Mouse (Mus musculus): ENCODE measurements around the gene Satb2. TPM values are rescaled to one million over a fixed set of nuclear protein-coding genes. Genes with fewer than 3 reads are reported as not detected.

The Satb2 gene
- polyA plus RNA-seq, 1 experiment = 14.6 TPM

GRCm38 (mm10) chr1:56974187-56974586, 4.3 kb downstream of the Satb2 start:
- no peak for DNase-seq (ENCODE audit: extremely low spot score in 1 of 2, low spot score in 1 of 2)

GRCm38 (mm10) chr1:56973593-56973950, 4.9 kb downstream of the Satb2 start:
- DNase-seq (ENCODE audit: extremely low spot score in 1 of 2, low spot score in 1 of 2) = no peak

- peak; percentile 75 to 94 for DNase-seq (ENCODE audit: extremely low spot score in 1 of 2, low spot score in 1 of 2)
Observed at GRCm38 (mm10) chr1:56972950-56973592, 5.4 kb downstream of the Satb2 start.

- DNase-seq (ENCODE audit: extremely low spot score in 1 of 2, low spot score in 1 of 2) = no peak
Observed at GRCm38 (mm10) chr1:56972251-56972949, 6.0 kb downstream of the Satb2 start.

GRCm38 (mm10) chr1:56971942-56972250, 6.6 kb downstream of the Satb2 start:
- no peak for DNase-seq (ENCODE audit: extremely low spot score in 1 of 2, low spot score in 1 of 2)

GRCm38 (mm10) chr1:56971441-56971861, 7.0 kb downstream of the Satb2 start:
- no peak for DNase-seq (ENCODE audit: extremely low spot score in 1 of 2, low spot score in 1 of 2)

- DNase-seq (ENCODE audit: extremely low spot score in 1 of 2, low spot score in 1 of 2) = no peak
Observed at GRCm38 (mm10) chr1:56970740-56971141, 7.7 kb downstream of the Satb2 start.

- peak in 1 of 2 experiments; percentile 67 for DNase-seq (ENCODE audit: extremely low spot score in 1 of 2, low spot score in 1 of 2)
Observed at GRCm38 (mm10) chr1:56969364-56970360, 8.8 kb downstream of the Satb2 start.

- DNase-seq (ENCODE audit: extremely low spot score in 1 of 2, low spot score in 1 of 2) = no peak
Observed at GRCm38 (mm10) chr1:56965879-56966579, 12.4 kb downstream of the Satb2 start.

GRCm38 (mm10) chr1:56964493-56964892, 14.0 kb downstream of the Satb2 start:
- no peak for DNase-seq (ENCODE audit: extremely low spot score in 1 of 2, low spot score in 1 of 2)

GRCm38 (mm10) chr1:56963291-56963690, 15.2 kb downstream of the Satb2 start:
- DNase-seq (ENCODE audit: extremely low spot score in 1 of 2, low spot score in 1 of 2) = no peak

GRCm38 (mm10) chr1:56958996-56959395, 19.5 kb downstream of the Satb2 start:
- DNase-seq (ENCODE audit: extremely low spot score in 1 of 2, low spot score in 1 of 2) = no peak

GRCm38 (mm10) chr1:56957942-56958341, 20.5 kb downstream of the Satb2 start:
- DNase-seq (ENCODE audit: extremely low spot score in 1 of 2, low spot score in 1 of 2) = no peak

- no peak for DNase-seq (ENCODE audit: extremely low spot score in 1 of 2, low spot score in 1 of 2)
Observed at GRCm38 (mm10) chr1:56956811-56957210, 21.6 kb downstream of the Satb2 start.

GRCm38 (mm10) chr1:56955739-56956085, 22.7 kb downstream of the Satb2 start:
- DNase-seq (ENCODE audit: extremely low spot score in 1 of 2, low spot score in 1 of 2) = no peak

- no peak for DNase-seq (ENCODE audit: extremely low spot score in 1 of 2, low spot score in 1 of 2)
Observed at GRCm38 (mm10) chr1:56955055-56955738, 23.3 kb downstream of the Satb2 start.

- DNase-seq (ENCODE audit: extremely low spot score in 1 of 2, low spot score in 1 of 2) = no peak
Observed at GRCm38 (mm10) chr1:56953538-56953937, 24.9 kb downstream of the Satb2 start.

GRCm38 (mm10) chr1:56951980-56952379, 26.5 kb downstream of the Satb2 start:
- DNase-seq (ENCODE audit: extremely low spot score in 1 of 2, low spot score in 1 of 2) = no peak

GRCm38 (mm10) chr1:56951525-56951924, 26.9 kb downstream of the Satb2 start:
- DNase-seq (ENCODE audit: extremely low spot score in 1 of 2, low spot score in 1 of 2) = no peak

GRCm38 (mm10) chr1:56939432-56939831, 39.0 kb downstream of the Satb2 start:
- no peak for DNase-seq (ENCODE audit: extremely low spot score in 1 of 2, low spot score in 1 of 2)

Measured in frontal cortex, adult 2 months (tissue).